Mouse (Mus musculus): ENCODE measurements around the gene Wsb2. TPM values are rescaled to one million over a fixed set of nuclear protein-coding genes. Genes with fewer than 3 reads are reported as not detected.

The Wsb2 gene
- polyA plus RNA-seq, 2 experiments, result 14.1 to 15.3 TPM

- TF ChIP-seq CTCF (IDR thresholded peaks at IDR 0.05; ENCODE audit: low read depth) (no peak), EP300 (IDR thresholded peaks at IDR 0.05; ENCODE audit: low read depth) (no peak)
- no peak for DNase-seq (ENCODE audit: low read depth in 3 of 3, low spot score in 3 of 3)
These were observed 10.8 kb upstream of the Wsb2 start for GRCm38 (mm10) chr5:117346281-117346680.

GRCm38 (mm10) chr5:117347011-117347410 is 10.1 kb upstream of the Wsb2 start:
- Histone ChIP-seq H3K27ac (no peak overlapping the region), H3K9me3 (ENCODE audit: control insufficient read depth, low read length) (no peaks in the 10 kb centered on the region), H3K27me3 (ENCODE audit: control insufficient read depth, insufficient read depth, low read length) (no peaks in the 10 kb centered on the region), H3K9ac (replicated peaks) (no peak overlapping the region), H3K4me1 (replicated peaks; ENCODE audit: control insufficient read depth in 2 of 2, insufficient read depth in 2 of 2, low read length in 1 of 2) (no peaks in the 10 kb centered on the region; a peak in 1 of 4 replicates), H3K4me2 (ENCODE audit: low read depth) (no peak overlapping the region), H3K4me3 (ENCODE audit: insufficient read depth in 1 of 2, low read depth in 2 of 2, low read length in 2 of 2) (no peak overlapping the region), H3K36me3 (replicated peaks; ENCODE audit: control insufficient read depth, insufficient read depth, low read depth) (no peaks in the 10 kb centered on the region)
- no peak for TF ChIP-seq EP300 (IDR thresholded peaks at IDR 0.05; ENCODE audit: low read depth)
- TF ChIP-seq CTCF (IDR thresholded peaks at IDR 0.05; ENCODE audit: low read depth), result no peak
- 53% methylated on average over 5 of the region's 5 CpGs for WGBS (ENCODE audit: insufficient replicate concordance)
- ATAC-seq (ENCODE audit: insufficient read depth) (no peak), DNase-seq (ENCODE audit: low read depth in 3 of 3, low spot score in 3 of 3) (no peak)

More at GRCm38 (mm10) chr5:117346281-117346680, 10.8 kb upstream of the Wsb2 start:
- no peak overlapping the region for H3K9ac ChIP-seq (replicated peaks)
- 56% methylated on average over 3 of the region's 3 CpGs for WGBS (ENCODE audit: insufficient replicate concordance)
- no peaks in the 10 kb centered on the region; a peak in 1 of 4 replicates for H3K4me1 ChIP-seq (replicated peaks; ENCODE audit: control insufficient read depth in 2 of 2, insufficient read depth in 2 of 2, low read length in 1 of 2)
- no peaks in the 10 kb centered on the region for H3K9me3 ChIP-seq (ENCODE audit: control insufficient read depth, low read length)
- no peaks in the 10 kb centered on the region for H3K27me3 ChIP-seq (ENCODE audit: control insufficient read depth, insufficient read depth, low read length)
- H3K27ac ChIP-seq, result no peak overlapping the region
- H3K4me2 ChIP-seq (ENCODE audit: low read depth), result no peak overlapping the region
- no peaks in the 10 kb centered on the region for H3K36me3 ChIP-seq (replicated peaks; ENCODE audit: control insufficient read depth, insufficient read depth, low read depth)
- H3K4me3 ChIP-seq (ENCODE audit: insufficient read depth in 1 of 2, low read depth in 2 of 2, low read length in 2 of 2), result no peak overlapping the region
- ATAC-seq (ENCODE audit: insufficient read depth), result no peak

DNA sequence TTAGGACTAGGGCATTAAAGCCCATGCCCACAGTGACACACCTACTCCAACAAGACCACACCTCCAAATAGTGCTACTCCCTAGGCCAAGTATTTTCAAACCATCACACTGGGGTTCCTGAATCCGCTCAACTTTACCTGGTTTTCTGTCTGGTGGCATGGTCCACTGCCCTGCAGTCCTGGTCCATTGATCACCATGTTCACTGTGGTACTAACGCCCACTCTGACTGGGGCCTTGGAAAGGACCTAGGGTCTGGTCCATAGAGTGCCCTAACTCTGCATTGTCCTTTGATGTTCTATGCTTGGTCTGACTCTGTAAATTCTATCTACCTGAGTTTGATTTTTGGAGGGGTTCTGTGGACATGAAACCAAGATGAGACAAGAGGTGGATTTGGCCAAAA is 9.3 kb upstream of the Wsb2 start:
- 84% methylated on average over 2 of the region's 2 CpGs for WGBS (ENCODE audit: insufficient replicate concordance)
- Histone ChIP-seq H3K9me3 (ENCODE audit: control insufficient read depth, low read length) (no peaks in the 10 kb centered on the region), H3K27ac (no peak overlapping the region), H3K9ac (replicated peaks) (no peak overlapping the region), H3K36me3 (replicated peaks; ENCODE audit: control insufficient read depth, insufficient read depth, low read depth) (no peaks in the 10 kb centered on the region), H3K4me2 (ENCODE audit: low read depth) (no peak overlapping the region; the same call in 1 of the 2 replicates), H3K27me3 (ENCODE audit: control insufficient read depth, insufficient read depth, low read length) (no peaks in the 10 kb centered on the region), H3K4me3 (ENCODE audit: insufficient read depth in 1 of 2, low read depth in 2 of 2, low read length in 2 of 2) (no peak overlapping the region), H3K4me1 (replicated peaks; ENCODE audit: control insufficient read depth in 2 of 2, insufficient read depth in 2 of 2, low read length in 1 of 2) (no peaks in the 10 kb centered on the region; a peak in 1 of 4 replicates)
- ATAC-seq (ENCODE audit: insufficient read depth), result no peak
- no peak for TF ChIP-seq CTCF (IDR thresholded peaks at IDR 0.05; ENCODE audit: low read depth)
- no peak for TF ChIP-seq EP300 (IDR thresholded peaks at IDR 0.05; ENCODE audit: low read depth)
- no peak for DNase-seq (ENCODE audit: low read depth in 3 of 3, low spot score in 3 of 3)

GRCm38 (mm10) chr5:117348279-117348678 is 8.8 kb upstream of the Wsb2 start:
- no peak for TF ChIP-seq EP300 (IDR thresholded peaks at IDR 0.05; ENCODE audit: low read depth)
- TF ChIP-seq CTCF (IDR thresholded peaks at IDR 0.05; ENCODE audit: low read depth), result no peak
- 37% methylated on average over 19 of the region's 19 CpGs for WGBS (ENCODE audit: insufficient replicate concordance)
- no peak overlapping the region for H3K4me3 ChIP-seq (ENCODE audit: insufficient read depth in 1 of 2, low read depth in 2 of 2, low read length in 2 of 2)
- ATAC-seq (ENCODE audit: insufficient read depth) (peak; percentile 60; the same call in 1 of the 2 replicates), DNase-seq (ENCODE audit: low read depth in 3 of 3, low spot score in 3 of 3) (peak; percentile 61 to 67 (median 64))
- no peaks in the 10 kb centered on the region for H3K9me3 ChIP-seq (ENCODE audit: control insufficient read depth, low read length)
- no peak overlapping the region for H3K9ac ChIP-seq (replicated peaks)
- H3K4me2 ChIP-seq (ENCODE audit: low read depth), result no peak overlapping the region; the same call in 1 of the 2 replicates
- H3K27ac ChIP-seq, result no peak overlapping the region
- H3K27me3 ChIP-seq (ENCODE audit: control insufficient read depth, insufficient read depth, low read length), result no peaks in the 10 kb centered on the region
- H3K36me3 ChIP-seq (replicated peaks; ENCODE audit: control insufficient read depth, insufficient read depth, low read depth), result no peaks in the 10 kb centered on the region
- H3K4me1 ChIP-seq (replicated peaks; ENCODE audit: control insufficient read depth in 2 of 2, insufficient read depth in 2 of 2, low read length in 1 of 2), result no peaks in the 10 kb centered on the region; a peak in 1 of 4 replicates

DNA sequence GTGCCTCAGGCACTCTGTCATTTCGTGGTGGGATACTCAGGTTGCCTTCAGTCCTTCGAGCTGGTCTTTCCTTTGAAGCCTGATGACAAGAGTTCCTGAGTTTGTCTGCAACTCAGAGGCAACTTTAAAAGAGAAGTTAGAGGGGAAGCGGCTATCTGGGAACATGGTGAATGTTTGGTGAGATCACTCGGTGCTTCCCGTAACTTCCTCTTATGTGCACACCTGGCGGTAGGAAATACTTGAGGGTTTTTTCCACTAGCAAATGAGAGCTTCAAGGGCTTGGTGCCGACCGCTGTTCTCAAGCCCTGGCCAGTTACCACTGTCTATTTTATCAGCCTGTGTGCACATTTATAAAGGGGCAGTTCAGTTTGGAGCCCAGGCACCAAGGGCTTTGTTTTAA is 3.0 kb upstream of the Wsb2 start:
- no peak for TF ChIP-seq EP300 (IDR thresholded peaks at IDR 0.05; ENCODE audit: low read depth)
- no peak for TF ChIP-seq CTCF (IDR thresholded peaks at IDR 0.05; ENCODE audit: low read depth)
- DNase-seq (ENCODE audit: low read depth in 3 of 3, low spot score in 3 of 3) (no peak), ATAC-seq (ENCODE audit: insufficient read depth) (no peak)
- peaks cover 16% of the 10 kb centered on the region for H3K27me3 ChIP-seq (ENCODE audit: control insufficient read depth, insufficient read depth, low read length)
- WGBS (ENCODE audit: insufficient replicate concordance), result 17% methylated on average over 8 of the region's 8 CpGs
- no peaks in the 10 kb centered on the region for H3K36me3 ChIP-seq (replicated peaks; ENCODE audit: control insufficient read depth, insufficient read depth, low read depth)
- no peak overlapping the region for H3K4me3 ChIP-seq (ENCODE audit: insufficient read depth in 1 of 2, low read depth in 2 of 2, low read length in 2 of 2)
- no peak overlapping the region for H3K9ac ChIP-seq (replicated peaks)
- no peak overlapping the region for H3K4me2 ChIP-seq (ENCODE audit: low read depth)
- no peaks in the 10 kb centered on the region for H3K9me3 ChIP-seq (ENCODE audit: control insufficient read depth, low read length)
- H3K27ac ChIP-seq, result no peak overlapping the region
- peaks cover 0 to 11% of the 10 kb centered on the region in 2 experiments for H3K4me1 ChIP-seq (replicated peaks; ENCODE audit: control insufficient read depth in 2 of 2, insufficient read depth in 2 of 2, low read length in 1 of 2)
